Mouse (Mus musculus) ES-Bruce4 (cell line): ENCODE data around the gene Oas1d. TPM values are rescaled to one million over a fixed set of nuclear protein-coding genes. Genes with fewer than 3 reads are reported as not detected.

Source experiments
- H3K27ac ChIP-seq: 2 replicates; pipeline ENCODE4 v1.5.1; 2012; ENCODE audit warnings: low read length, inconsistent platforms; ENCODE audit not compliant: insufficient read depth
- H3K27me3 ChIP-seq: 2 replicates; pipeline ENCODE4 v1.6.1; 2012; ENCODE audit warnings: mild to moderate bottlenecking, low read length, inconsistent platforms; ENCODE audit not compliant: control insufficient read depth, poor library complexity, insufficient read depth, severe bottlenecking
- H3K36me3 ChIP-seq: 2 replicates; pipeline ENCODE4 v1.6.1; 2012; ENCODE audit warnings: inconsistent platforms, mild to moderate bottlenecking, low read length, moderate library complexity; ENCODE audit not compliant: control insufficient read depth, poor library complexity, insufficient read depth, severe bottlenecking
- H3K4me1 ChIP-seq: one replicate; pipeline ENCODE4 v1.8.1; 2011; ENCODE audit warnings: low read length; ENCODE audit not compliant: control insufficient read depth, insufficient read depth
- H3K4me3 ChIP-seq: 2 replicates; pipeline ENCODE4 v1.5.1; 2011; ENCODE audit warnings: low read depth, mild to moderate bottlenecking, low read length
- H3K9ac ChIP-seq: 2 replicates; pipeline ENCODE4 v1.6.1; 2012; ENCODE audit warnings: low read depth, mild to moderate bottlenecking, inconsistent platforms; ENCODE audit not compliant: poor library complexity, severe bottlenecking
- H3K9me3 ChIP-seq: replicated peaks from 2 replicates; pipeline ENCODE4 v1.6.1; 2012; ENCODE audit warnings: mild to moderate bottlenecking, low read length, inconsistent platforms; ENCODE audit not compliant: control insufficient read depth, poor library complexity, insufficient read depth, severe bottlenecking
- CTCF ChIP-seq: IDR thresholded peaks from one replicate; pipeline ENCODE4 v1.8.1; 2011; ENCODE audit warnings: low read depth, low read length
- EP300 ChIP-seq: IDR thresholded peaks from 2 replicates; pipeline ENCODE4 v1.6.1; 2011; ENCODE audit warnings: low read depth, low read length; ENCODE audit not compliant: insufficient read depth
- POLR2A ChIP-seq: IDR thresholded peaks from one replicate; pipeline ENCODE4 v1.8.1; 2011; ENCODE audit warnings: low read length; ENCODE audit not compliant: insufficient read depth
- polyA plus RNA-seq: library from polyadenylated mRNA; stranded (reverse); fragments of >200 nt; gene quantifications from 2 replicates; pipeline ENCODE4 v1.2.4, GENCODE M21; 2011; ENCODE audit warnings: low read depth; ENCODE audit not compliant: missing spikeins, insufficient read depth, insufficient read length

Oas1d gene
- polyA plus RNA-seq, 1 experiment, result 0.45 TPM

GRCm38 (mm10) chr5:120966894-120967293, 52.6 kb downstream of the Oas1d start:
- Histone ChIP-seq H3K9ac (no peak overlapping the region), H3K27me3 (no peaks in the 10 kb centered on the region), H3K4me1 (no peaks in the 10 kb centered on the region), H3K36me3 (no peaks in the 10 kb centered on the region), H3K9me3 (no peaks in the 10 kb centered on the region), H3K27ac (no peak overlapping the region), H3K4me3 (no peak overlapping the region)
- no peak for TF ChIP-seq EP300
- TF ChIP-seq CTCF, result no peak
- TF ChIP-seq POLR2A, result no peak

- Histone ChIP-seq H3K4me1 (no peaks in the 10 kb centered on the region), H3K27ac (no peak overlapping the region), H3K27me3 (no peaks in the 10 kb centered on the region), H3K9me3 (no peaks in the 10 kb centered on the region), H3K9ac (no peak overlapping the region), H3K4me3 (no peak overlapping the region), H3K36me3 (no peaks in the 10 kb centered on the region)
- TF ChIP-seq POLR2A (no peak), CTCF (no peak), EP300 (no peak)
Measured at GRCm38 (mm10) chr5:120967355-120968133, 53.2 kb downstream of the Oas1d start.

- no peaks in the 10 kb centered on the region for H3K36me3 ChIP-seq
- H3K9me3 ChIP-seq, result no peaks in the 10 kb centered on the region
- H3K4me3 ChIP-seq, result no peak overlapping the region
- no peak for TF ChIP-seq POLR2A
- no peak for TF ChIP-seq CTCF
- no peak for TF ChIP-seq EP300
- no peaks in the 10 kb centered on the region for H3K27me3 ChIP-seq
- no peak overlapping the region for H3K27ac ChIP-seq
- H3K4me1 ChIP-seq, result no peaks in the 10 kb centered on the region
- H3K9ac ChIP-seq, result no peak overlapping the region
Measured at GRCm38 (mm10) chr5:120968134-120968532, 53.8 kb downstream of the Oas1d start.

DNA sequence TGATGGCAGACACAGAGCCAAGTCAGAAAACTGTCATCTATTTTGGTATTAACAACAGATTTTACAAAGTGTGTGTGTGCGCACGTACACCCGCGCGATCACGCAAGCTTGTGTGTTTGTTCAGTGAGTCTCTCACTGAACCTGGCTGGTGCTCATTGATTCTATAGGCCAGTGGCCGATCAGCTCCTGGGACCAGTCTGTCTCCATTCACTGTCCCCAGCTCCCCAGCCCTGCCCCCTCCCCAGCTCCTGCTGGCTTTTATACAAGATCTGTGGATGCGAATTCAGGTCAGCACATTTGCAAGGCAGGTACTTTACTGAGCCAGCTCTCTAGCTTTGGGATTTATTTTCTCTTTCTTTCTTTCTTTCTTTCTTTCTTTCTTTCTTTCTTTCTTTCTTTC, 54.5 kb downstream of the Oas1d start:
- no peaks in the 10 kb centered on the region for H3K4me1 ChIP-seq
- no peak overlapping the region for H3K27ac ChIP-seq
- H3K27me3 ChIP-seq, result no peaks in the 10 kb centered on the region
- H3K36me3 ChIP-seq, result no peaks in the 10 kb centered on the region
- no peak for TF ChIP-seq POLR2A
- no peak for TF ChIP-seq CTCF
- H3K4me3 ChIP-seq, result no peak overlapping the region
- H3K9ac ChIP-seq, result no peak overlapping the region
- no peaks in the 10 kb centered on the region for H3K9me3 ChIP-seq

GRCm38 (mm10) chr5:120969703-120970102, 55.4 kb downstream of the Oas1d start:
- Histone ChIP-seq H3K9ac (no peak overlapping the region), H3K9me3 (no peaks in the 10 kb centered on the region), H3K4me3 (no peak overlapping the region), H3K36me3 (no peaks in the 10 kb centered on the region), H3K27me3 (no peaks in the 10 kb centered on the region), H3K27ac (no peak overlapping the region), H3K4me1 (no peaks in the 10 kb centered on the region)
- TF ChIP-seq CTCF (no peak), POLR2A (no peak), EP300 (no peak)

Other genes with a start within 250 kb of the Oas1d start
- gene Dtx1, start 202.6 kb upstream of the Oas1d start, polyA plus RNA-seq, result 19.1 and 21.0 TPM in 2 replicates
- gene Oas2, start 164.7 kb upstream of the Oas1d start, polyA plus RNA-seq, result 0.76 and 0.84 TPM in 2 replicates
- gene Oas3, start 136.9 kb upstream of the Oas1d start, polyA plus RNA-seq, result 1.7 and 1.9 TPM in 2 replicates
- gene Oas1e, start 119.0 kb upstream of the Oas1d start, polyA plus RNA-seq, result not detected in 2 replicates
- gene Oas1c, start 102.0 kb upstream of the Oas1d start, polyA plus RNA-seq, result 3.0 and 4.3 TPM in 2 replicates
- not detected in 2 replicates for gene Oas1f, start 67.2 kb upstream of the Oas1d start, polyA plus RNA-seq
- gene Oas1h, start 53.1 kb upstream of the Oas1d start, polyA plus RNA-seq, result not detected in 2 replicates
- gene Oas1g, start 26.9 kb upstream of the Oas1d start, polyA plus RNA-seq, result 0.97 and 1.5 TPM in 2 replicates
- gene Oas1a, start 7.0 kb upstream of the Oas1d start, polyA plus RNA-seq, result 2.3 TPM in 1 of 2 replicates, not detected in the other
- gene Rph3a, start 95.6 kb downstream of the Oas1d start, polyA plus RNA-seq, result not detected in 2 replicates